Mouse (Mus musculus) midbrain, embryonic 12.5 days (tissue): Measurements from ENCODE around the gene 2010111I01Rik. TPM values are rescaled to one million over a fixed set of nuclear protein-coding genes. Genes with fewer than 3 reads are reported as not detected.

Source experiments
- ATAC-seq: fragments of 200-750 bp; cut with Nextera tagmentation; 2 replicates; pipeline ENCODE4 v1.8.0; 2017; ENCODE audit warnings: low read depth, moderate TSS enrichment, moderate library complexity; ENCODE audit not compliant: low FRiP score
- H3K27ac ChIP-seq: fragments of 300-500 bp; sonication (generic); replicated peaks from 2 replicates; pipeline ENCODE4 v1.5.1; 2016; ENCODE audit warnings: mild to moderate bottlenecking
- H3K27me3 ChIP-seq: fragments of 300-500 bp; sonication (generic); 2 replicates; pipeline ENCODE4 v1.6.1; 2016; ENCODE audit warnings: mild to moderate bottlenecking
- H3K36me3 ChIP-seq: fragments of 300-500 bp; sonication (generic); 2 replicates; pipeline ENCODE4 v1.6.1; 2016
- H3K4me1 ChIP-seq: fragments of 300-500 bp; sonication (generic); 2 replicates; pipeline ENCODE4 v1.6.1; 2016
- H3K4me2 ChIP-seq: fragments of 300-500 bp; sonication (generic); replicated peaks from 2 replicates; pipeline ENCODE4 v1.6.1; 2016; ENCODE audit warnings: mild to moderate bottlenecking, moderate library complexity
- H3K4me3 ChIP-seq: fragments of 300-500 bp; sonication (generic); 2 replicates; pipeline ENCODE4 v1.5.1; 2016; ENCODE audit warnings: mild to moderate bottlenecking
- H3K9ac ChIP-seq: fragments of 300-500 bp; sonication (generic); replicated peaks from 2 replicates; pipeline ENCODE4 v1.6.1; 2016; ENCODE audit warnings: mild to moderate bottlenecking, moderate library complexity
- H3K9me3 ChIP-seq: fragments of 300-500 bp; sonication (generic); 2 replicates; pipeline ENCODE4 v1.6.1; 2016; ENCODE audit warnings: mild to moderate bottlenecking
- WGBS: fragments of 180-500 bp; shearing (Covaris S2); methylation state at CpG from one replicate; pipeline ENCODE4 v1.1.7; 2016; 5-methylcytosine and 5-hydroxymethylcytosine counted together
- polyA plus RNA-seq: library from polyadenylated mRNA; unstranded; fragments of >200 nt; fragmentation: Nextera tagmentation; extraction: Ambion mirVana; gene quantifications from 2 replicates; pipeline ENCODE4 v1.2.1, GENCODE M21; 2016

Gene 2010111I01Rik
- polyA plus RNA-seq, 1 experiment from 2014 or later: 35.7 TPM

DNA sequence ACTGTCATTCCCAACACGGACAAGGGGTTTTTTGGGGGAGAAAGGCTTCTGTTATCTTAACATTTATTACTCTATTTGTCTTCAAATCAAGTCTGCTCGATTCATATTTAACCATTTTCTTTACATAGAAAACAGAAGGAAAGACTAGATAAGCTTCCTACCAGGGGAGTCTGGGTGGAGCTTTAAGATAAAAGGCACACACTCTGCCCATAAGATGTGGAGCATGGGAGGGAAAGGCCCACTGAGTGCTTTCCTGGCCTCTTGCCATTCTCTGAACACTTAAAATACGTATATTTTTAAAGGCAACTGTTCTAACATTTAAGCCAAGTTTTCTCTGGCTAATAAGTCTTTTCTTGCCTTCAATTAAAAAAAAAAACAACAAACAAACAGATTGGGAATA is 25.3 kb upstream of the 2010111I01Rik start:
- Histone ChIP-seq H3K4me2 (no peak overlapping the region), H3K9ac (no peak overlapping the region), H3K9me3 (no peaks in the 10 kb centered on the region), H3K36me3 (no peaks in the 10 kb centered on the region), H3K27ac (no peak overlapping the region), H3K27me3 (no peaks in the 10 kb centered on the region), H3K4me1 (no peaks in the 10 kb centered on the region), H3K4me3 (no peak overlapping the region)
- WGBS: 84% methylated on average over 3 of the region's 3 CpGs
- no peak for ATAC-seq

DNA sequence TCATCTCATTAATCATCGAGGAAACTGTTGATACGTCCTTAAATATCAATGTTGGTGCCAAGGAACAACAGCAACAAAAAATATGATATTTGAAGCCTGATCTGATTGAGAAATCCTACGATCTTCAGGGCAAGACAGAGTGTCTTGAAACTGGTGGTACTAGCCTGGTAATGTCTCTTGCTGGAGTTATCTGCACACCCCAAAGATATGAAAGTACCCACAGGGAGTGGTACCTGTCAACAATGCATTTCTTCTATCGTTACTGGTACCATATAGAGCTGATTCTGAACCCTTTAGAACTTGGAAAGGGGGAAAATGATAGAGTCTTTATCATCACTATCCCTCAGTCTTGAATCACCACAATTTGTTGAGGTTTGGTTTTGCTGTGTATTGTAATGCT is 24.9 kb upstream of the 2010111I01Rik start:
- Histone ChIP-seq H3K9ac (no peak overlapping the region), H3K4me1 (no peaks in the 10 kb centered on the region), H3K36me3 (no peaks in the 10 kb centered on the region), H3K9me3 (no peaks in the 10 kb centered on the region), H3K4me2 (no peak overlapping the region), H3K27ac (no peak overlapping the region), H3K4me3 (no peak overlapping the region), H3K27me3 (no peaks in the 10 kb centered on the region)
- 96% methylated on average over 4 of the region's 4 CpGs for WGBS
- no peak for ATAC-seq

DNA sequence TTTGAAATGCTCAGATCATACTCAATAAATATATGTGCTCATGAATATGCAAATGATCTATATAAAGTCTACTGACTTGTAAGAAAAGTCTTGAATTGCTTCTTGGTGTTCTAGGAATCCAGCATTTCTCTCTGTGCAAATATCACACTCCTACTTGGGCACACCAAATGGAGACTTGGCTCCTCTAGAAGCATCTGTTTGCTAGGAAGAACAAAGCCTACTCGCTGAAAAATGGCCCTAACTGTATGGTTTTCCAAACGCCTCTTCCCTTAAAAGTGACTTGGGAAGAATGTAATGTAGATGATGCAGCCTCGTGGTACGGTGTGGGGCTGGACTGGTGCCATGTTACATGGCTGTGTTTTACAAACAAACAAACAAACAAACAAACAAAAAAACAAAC is 24.0 kb upstream of the 2010111I01Rik start:
- H3K9ac ChIP-seq: no peak overlapping the region
- H3K4me1 ChIP-seq: no peaks in the 10 kb centered on the region
- ATAC-seq: no peak
- no peak overlapping the region for H3K4me3 ChIP-seq
- 84% methylated on average over 4 of the region's 4 CpGs for WGBS
- no peaks in the 10 kb centered on the region for H3K27me3 ChIP-seq
- no peak overlapping the region for H3K4me2 ChIP-seq
- no peak overlapping the region for H3K27ac ChIP-seq
- no peaks in the 10 kb centered on the region for H3K9me3 ChIP-seq
- H3K36me3 ChIP-seq: no peaks in the 10 kb centered on the region

DNA sequence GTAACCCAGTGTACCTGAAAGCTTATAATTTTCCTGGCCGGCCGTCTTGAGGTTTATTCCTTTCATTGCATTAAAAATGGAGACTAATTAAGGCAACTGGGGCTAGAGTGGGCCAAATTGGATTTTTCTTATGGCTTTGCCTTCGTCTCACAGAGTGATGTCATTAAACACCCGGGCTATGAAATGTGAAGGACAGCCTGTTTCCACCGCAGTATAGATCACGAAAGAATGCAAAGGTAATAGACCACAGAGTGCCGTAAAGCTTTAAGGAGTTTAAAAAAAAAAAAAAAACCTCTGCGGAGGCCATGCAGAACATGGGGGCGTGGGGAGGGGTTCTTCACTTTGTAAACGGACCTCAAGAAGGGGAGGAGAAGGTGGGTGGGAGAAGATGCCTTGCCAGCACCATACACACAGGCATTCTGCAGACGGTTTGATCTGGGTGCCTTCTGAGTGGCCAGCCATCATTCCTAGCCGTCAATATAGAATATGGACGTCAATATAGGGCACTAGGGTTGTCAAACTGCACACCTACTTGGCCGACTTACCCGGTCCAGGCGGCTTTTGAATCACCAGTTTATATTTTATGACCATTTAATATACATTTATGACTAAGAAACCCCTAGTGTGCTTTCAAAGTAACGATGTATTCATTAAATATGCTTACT is 23.2 kb upstream of the 2010111I01Rik start:
- Histone ChIP-seq H3K9me3 (no peaks in the 10 kb centered on the region), H3K27ac (no peak overlapping the region), H3K27me3 (no peaks in the 10 kb centered on the region), H3K9ac (no peak overlapping the region), H3K36me3 (no peaks in the 10 kb centered on the region), H3K4me2 (no peak overlapping the region), H3K4me3 (no peak overlapping the region), H3K4me1 (no peaks in the 10 kb centered on the region)
- no peak for ATAC-seq
- WGBS: 86% methylated on average over 17 of the region's 17 CpGs

DNA sequence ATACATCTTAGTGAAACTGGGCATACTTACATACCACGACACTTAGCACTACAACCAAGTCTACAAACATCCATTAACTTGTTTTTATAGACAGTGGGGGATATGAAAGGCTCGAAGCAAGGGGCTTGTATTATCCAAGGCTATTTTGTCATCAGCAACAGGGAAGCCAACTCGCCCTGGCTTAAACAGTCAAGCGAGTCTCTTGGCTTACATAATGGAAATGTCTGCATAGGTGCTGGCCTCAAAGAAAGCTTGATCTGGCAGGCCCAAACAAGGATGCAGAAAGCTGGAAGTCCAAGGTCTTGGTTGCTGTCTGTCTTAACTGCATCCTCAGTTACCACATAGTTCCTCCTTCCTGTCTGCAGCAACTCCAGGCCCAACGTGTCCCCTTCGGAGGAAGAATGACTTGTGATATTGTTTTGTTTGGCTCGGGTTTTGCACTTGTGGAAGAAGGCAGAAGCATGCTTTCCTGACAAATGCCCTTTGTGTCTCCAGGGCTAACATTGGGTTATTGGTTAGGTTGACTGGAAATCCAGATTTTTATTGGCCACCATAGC is 21.3 kb upstream of the 2010111I01Rik start:
- Histone ChIP-seq H3K4me2 (no peak overlapping the region), H3K4me1 (no peaks in the 10 kb centered on the region), H3K27ac (no peak overlapping the region), H3K4me3 (no peak overlapping the region), H3K27me3 (no peaks in the 10 kb centered on the region), H3K36me3 (no peaks in the 10 kb centered on the region), H3K9ac (no peak overlapping the region), H3K9me3 (no peaks in the 10 kb centered on the region)
- 77% methylated on average over 7 of the region's 7 CpGs for WGBS
- no peak for ATAC-seq

DNA sequence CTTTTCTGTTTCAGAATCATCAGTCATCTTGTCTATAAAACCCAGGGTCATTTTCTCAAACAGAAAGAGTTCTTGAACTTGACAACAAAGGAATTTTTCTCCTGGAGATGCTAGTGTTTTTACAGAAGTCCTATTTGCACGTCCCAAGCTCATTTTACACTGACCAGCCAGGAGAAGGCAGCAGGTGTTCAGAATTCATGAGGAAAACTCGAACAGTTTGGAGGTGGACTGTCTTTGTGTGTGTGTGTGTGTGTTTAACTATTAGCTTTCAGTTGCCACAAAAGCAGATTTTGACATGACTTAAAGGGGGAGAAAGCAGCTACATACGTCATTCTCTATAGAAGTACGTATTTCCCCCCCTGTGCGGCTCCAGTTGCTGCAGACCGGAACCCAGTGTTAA is 20.6 kb upstream of the 2010111I01Rik start:
- WGBS: 83% methylated on average over 6 of the region's 6 CpGs

DNA sequence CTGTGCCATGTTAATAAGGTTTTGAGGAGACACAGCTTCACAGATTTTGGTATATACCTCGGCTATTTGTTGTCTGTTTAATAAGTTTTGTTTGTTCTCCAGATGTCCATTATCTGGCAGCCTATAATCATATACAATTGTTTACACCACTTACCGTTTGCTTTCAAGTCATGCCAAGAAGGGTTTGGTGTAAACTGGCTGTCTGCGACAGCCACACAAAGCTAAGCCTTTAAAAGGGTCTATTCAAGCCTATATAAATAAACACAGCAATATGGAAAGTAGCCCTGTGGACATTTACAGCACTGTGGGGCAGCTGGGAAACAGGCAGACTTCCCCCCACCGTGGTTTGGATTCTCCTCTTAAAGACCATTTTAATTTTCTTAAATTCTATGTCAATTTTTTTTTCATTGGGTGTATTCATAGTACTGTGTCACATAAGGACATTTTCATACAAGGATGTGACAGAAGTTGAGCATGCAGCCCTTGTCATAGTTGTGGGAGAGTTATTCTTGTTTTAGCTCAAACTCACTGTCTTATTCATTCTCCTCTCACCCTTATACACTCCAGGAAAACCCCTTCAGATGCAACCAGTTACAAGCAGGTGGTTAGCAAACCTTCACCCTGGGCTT is 15.0 kb upstream of the 2010111I01Rik start:
- Histone ChIP-seq H3K27me3 (no peaks in the 10 kb centered on the region), H3K4me2 (no peak overlapping the region), H3K9me3 (no peaks in the 10 kb centered on the region), H3K27ac (no peak overlapping the region), H3K4me1 (no peaks in the 10 kb centered on the region), H3K36me3 (no peaks in the 10 kb centered on the region), H3K9ac (no peak overlapping the region), H3K4me3 (no peak overlapping the region)
- WGBS: 47% methylated on average over 4 of the region's 4 CpGs
- no peak for ATAC-seq

More for the DNA sequence above, 20.6 kb upstream of the 2010111I01Rik start:
- no peak for ATAC-seq
- H3K4me1 ChIP-seq: no peaks in the 10 kb centered on the region
- H3K4me2 ChIP-seq: no peak overlapping the region
- H3K9me3 ChIP-seq: no peaks in the 10 kb centered on the region
- no peak overlapping the region for H3K27ac ChIP-seq
- no peak overlapping the region for H3K9ac ChIP-seq
- no peak overlapping the region for H3K4me3 ChIP-seq
- H3K36me3 ChIP-seq: no peaks in the 10 kb centered on the region
- no peaks in the 10 kb centered on the region for H3K27me3 ChIP-seq

DNA sequence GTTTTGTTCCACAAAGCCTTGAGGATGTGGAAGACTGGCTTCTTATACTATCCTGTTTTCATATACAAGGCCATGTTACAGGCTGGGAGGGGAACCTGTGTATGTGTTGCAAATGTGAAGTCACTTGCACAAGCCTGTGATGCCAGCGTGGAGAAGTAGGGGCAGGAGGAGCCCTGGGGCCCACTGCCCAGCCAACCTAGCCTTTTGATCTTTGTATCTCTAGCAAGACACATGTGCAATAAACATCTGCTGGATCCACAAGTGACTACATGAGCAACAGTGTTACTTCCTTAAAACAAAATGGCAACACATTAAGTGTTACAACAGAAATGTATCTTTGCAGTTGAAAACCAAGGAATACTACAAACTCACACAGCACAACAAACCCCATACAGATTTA is 13.1 kb upstream of the 2010111I01Rik start:
- ATAC-seq: no peak
- H3K9me3 ChIP-seq: no peaks in the 10 kb centered on the region
- H3K36me3 ChIP-seq: no peaks in the 10 kb centered on the region
- no peaks in the 10 kb centered on the region for H3K4me1 ChIP-seq
- H3K27ac ChIP-seq: no peak overlapping the region
- H3K4me3 ChIP-seq: no peak overlapping the region
- no peak overlapping the region for H3K9ac ChIP-seq
- H3K27me3 ChIP-seq: no peaks in the 10 kb centered on the region
- H3K4me2 ChIP-seq: no peak overlapping the region
- 88% methylated on average over 1 of the region's 1 CpGs for WGBS

DNA sequence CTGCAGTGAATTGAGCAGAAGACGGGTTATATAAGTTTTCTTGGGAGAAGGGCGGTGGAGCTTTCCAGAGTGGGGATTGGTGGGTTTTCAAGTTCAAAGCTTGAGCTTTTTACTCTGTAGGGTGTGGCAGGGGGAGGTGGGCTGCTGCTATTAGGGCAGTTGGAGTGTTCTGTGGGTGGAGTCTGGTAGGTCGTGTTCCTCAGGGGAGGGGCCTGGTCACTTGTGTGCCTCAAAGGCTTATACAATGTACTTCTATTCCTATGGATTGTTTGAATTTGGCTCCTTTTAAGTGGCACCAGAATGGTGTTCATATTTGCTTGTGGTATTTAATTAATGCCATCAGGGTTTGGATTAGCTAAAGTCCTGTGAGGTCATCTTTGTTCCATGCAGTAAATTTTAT is 12.6 kb upstream of the 2010111I01Rik start:
- no peaks in the 10 kb centered on the region for H3K36me3 ChIP-seq
- WGBS: 75% methylated on average over 3 of the region's 3 CpGs
- no peaks in the 10 kb centered on the region for H3K4me1 ChIP-seq
- H3K27ac ChIP-seq: no peak overlapping the region
- H3K9ac ChIP-seq: no peak overlapping the region
- H3K4me3 ChIP-seq: no peak overlapping the region
- ATAC-seq: no peak
- H3K9me3 ChIP-seq: no peaks in the 10 kb centered on the region
- no peak overlapping the region for H3K4me2 ChIP-seq
- no peaks in the 10 kb centered on the region for H3K27me3 ChIP-seq

DNA sequence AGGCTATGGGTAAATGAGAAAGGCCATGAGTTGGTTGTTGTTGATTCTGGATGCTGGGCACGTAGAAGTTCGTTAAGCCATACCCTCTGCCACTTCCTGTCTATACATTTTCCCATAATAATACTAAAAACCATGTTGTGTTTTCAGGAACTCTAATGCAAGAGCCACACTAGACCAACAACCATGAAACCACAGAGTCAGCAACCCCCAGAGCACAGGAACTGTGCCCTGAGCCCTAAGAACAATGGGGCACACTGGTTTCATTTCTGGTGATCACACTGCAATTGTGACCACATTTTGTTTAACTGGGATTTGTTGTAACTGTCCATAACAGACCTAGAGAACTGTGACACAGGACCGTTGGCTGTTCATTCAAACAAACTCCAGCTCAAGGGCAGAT is 12.1 kb upstream of the 2010111I01Rik start:
- 94% methylated on average over 3 of the region's 3 CpGs for WGBS
- no peaks in the 10 kb centered on the region for H3K27me3 ChIP-seq
- H3K9me3 ChIP-seq: no peaks in the 10 kb centered on the region
- no peaks in the 10 kb centered on the region for H3K36me3 ChIP-seq
- H3K9ac ChIP-seq: no peak overlapping the region
- H3K4me1 ChIP-seq: no peaks in the 10 kb centered on the region
- ATAC-seq: no peak
- no peak overlapping the region for H3K27ac ChIP-seq
- no peak overlapping the region for H3K4me2 ChIP-seq
- H3K4me3 ChIP-seq: no peak overlapping the region

DNA sequence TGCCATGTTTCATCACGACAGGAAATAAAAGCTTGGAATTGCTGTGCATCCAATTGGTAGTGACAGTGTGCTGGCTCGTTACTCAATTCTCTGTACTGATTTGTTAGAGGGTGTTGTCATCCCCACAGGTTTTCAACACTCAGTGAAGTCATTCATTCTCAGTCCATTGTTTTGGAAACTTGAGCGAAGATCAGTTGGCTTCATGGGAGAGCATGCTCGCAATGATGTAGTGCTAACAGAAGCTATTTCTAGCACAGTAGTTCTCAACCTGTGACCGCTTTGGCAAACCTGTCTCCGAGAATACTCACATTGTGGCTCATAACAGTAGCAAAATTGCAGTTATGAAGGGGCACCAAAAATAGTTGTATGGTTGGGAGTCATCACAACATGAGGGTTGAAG is 8.7 kb upstream of the 2010111I01Rik start:
- no peaks in the 10 kb centered on the region for H3K36me3 ChIP-seq
- no peaks in the 10 kb centered on the region for H3K9me3 ChIP-seq
- H3K9ac ChIP-seq: no peak overlapping the region
- H3K4me1 ChIP-seq: no peaks in the 10 kb centered on the region
- H3K4me3 ChIP-seq: no peak overlapping the region
- ATAC-seq: no peak
- H3K4me2 ChIP-seq: no peak overlapping the region
- H3K27ac ChIP-seq: no peak overlapping the region
- H3K27me3 ChIP-seq: peaks cover 11% of the 10 kb centered on the region; the same call in 1 of the 2 replicates
- 90% methylated on average over 6 of the region's 6 CpGs for WGBS

DNA sequence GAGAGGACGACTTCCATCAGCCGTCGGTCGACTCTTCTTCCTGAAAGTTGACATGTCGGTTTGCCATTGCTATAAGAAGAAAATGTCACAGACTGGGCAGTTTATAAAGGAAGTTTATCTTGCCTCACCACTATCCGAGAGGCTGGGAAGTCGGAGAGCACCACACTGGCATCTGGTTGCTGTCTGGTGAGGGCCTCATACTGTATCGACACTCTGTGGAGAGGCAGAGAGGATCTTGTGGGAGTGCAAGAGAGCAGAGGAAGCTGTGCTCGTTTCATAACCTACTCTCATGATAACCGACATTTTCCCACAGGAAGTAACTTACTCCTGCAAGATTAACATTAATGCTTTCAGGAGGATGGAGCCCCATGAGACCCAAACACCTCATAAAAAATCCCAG is 7.9 kb upstream of the 2010111I01Rik start:
- H3K4me2 ChIP-seq: no peak overlapping the region
- H3K27ac ChIP-seq: no peak overlapping the region
- H3K27me3 ChIP-seq: peaks cover 12% of the 10 kb centered on the region; the same call in 1 of the 2 replicates
- H3K9me3 ChIP-seq: no peaks in the 10 kb centered on the region
- ATAC-seq: no peak
- H3K4me1 ChIP-seq: no peaks in the 10 kb centered on the region
- no peaks in the 10 kb centered on the region for H3K36me3 ChIP-seq
- H3K9ac ChIP-seq: no peak overlapping the region
- no peak overlapping the region for H3K4me3 ChIP-seq
- 87% methylated on average over 10 of the region's 10 CpGs for WGBS
